Mouse (Mus musculus): ENCODE data around the gene Actl6b. TPM values are rescaled to one million over a fixed set of nuclear protein-coding genes. Genes with fewer than 3 reads are reported as not detected.

The Actl6b gene
- not detected for polyA plus RNA-seq (2014; fragmentation: Illumina TruSeq; extraction: RNeasy Lipid Tissue Mini Kit (QIAGEN cat#74804); ENCODE audit: low read depth, low replicate concordance)

DNA sequence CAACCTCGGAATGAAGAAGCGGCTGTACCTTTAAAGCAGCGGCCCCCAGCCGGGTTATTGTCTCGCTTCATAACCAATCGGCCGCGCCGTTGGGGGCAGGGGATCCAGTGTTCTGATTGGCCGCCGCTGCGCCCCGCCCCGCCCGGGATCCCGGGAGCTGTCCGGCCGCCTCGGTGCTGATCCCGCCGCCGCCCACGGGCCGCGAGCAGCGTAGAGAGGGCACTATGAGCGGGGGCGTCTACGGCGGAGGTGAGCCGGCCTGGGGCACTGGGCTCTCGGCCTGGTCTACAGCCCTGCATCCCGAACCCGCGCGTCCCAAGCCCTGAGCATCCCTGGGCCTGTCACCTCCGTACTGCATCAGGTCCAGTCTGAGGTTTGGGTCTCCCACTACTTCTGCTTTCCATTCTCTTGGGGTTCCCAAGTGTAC lies at the start of gene Actl6b:
TSS of gene Actl6b (plus strand) at position 107 of the 427 bp plus-strand sequence.

GRCm38 (mm10) chr5:137518436-137518835 lies 34.9 kb upstream of the Actl6b start, which contains the start of gene Gigyf1:
Gene Gigyf1 (plus strand): TSS chr5:137518548.

GRCm38 (mm10) chr5:137533117-137533827 lies 20.0 kb upstream of the Actl6b start, which contains the start of the genes Epo and Gnb2:
Gene Epo (minus strand): TSS chr5:137533242.
Gene Gnb2 (minus strand): TSS chr5:137533510.

DNA sequence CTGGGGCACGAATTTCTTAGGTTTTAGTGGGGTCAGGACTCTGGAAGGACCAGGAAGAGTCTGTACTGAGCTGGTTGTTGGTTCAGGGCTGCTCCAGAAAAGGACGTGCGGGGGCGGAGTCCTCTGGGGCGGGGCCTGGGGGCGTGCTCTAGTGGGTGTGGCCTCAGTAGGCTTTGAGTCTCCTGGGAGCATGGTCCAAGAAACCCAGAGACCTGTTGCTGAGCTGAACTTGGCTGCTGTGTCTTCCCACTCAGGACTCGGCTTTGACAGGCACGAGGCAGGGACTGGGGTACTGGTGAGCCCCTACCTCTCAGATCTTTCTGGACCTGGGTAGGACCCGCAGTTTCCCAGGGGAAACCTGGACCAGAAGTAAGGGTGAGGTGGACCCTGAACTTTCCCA lies 16.3 kb downstream of the Actl6b start, which contains the start of gene Tfr2:
TSS of gene Tfr2 (plus strand) at position 176 of the 400 bp plus-strand sequence.

DNA sequence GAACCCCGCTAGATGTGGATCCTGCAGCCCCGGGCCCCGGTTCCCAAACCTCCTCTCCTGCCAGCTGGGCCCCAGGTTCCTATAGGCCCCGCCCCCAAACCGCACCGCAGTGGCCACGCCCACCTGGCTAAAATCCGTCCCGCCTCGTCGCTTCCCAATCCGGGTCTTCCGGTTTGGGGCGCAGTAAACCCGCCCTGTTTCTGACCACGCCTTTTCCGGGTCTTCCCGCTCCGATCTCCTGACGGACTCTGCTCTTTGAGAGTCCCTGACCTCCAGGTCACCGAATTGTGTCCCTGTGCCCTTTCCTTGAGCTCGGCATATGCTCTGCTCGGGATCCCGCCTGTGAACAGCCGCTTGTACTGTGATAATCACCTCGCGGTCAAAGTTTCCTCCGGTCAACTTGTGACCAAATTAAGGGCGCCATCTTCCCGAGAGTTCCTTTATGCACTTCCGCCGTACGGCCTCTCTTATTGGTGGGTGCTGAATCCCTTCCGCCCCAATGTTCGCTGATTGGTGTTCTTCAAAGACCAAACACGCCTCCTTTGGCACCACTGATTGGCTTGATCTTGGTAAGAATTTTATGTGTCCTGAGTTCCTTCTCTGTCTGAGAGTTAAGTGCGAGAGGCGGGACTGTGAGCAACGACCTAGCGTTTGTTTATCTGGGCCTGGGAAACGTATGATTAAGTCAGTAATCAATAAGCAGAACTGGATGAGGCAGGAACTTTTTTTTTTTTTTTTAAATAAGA lies 47.5 kb downstream of the Actl6b start, which contains the start of gene Mospd3:
TSS of gene Mospd3 (minus strand) at position 440 of the 746 bp plus-strand sequence.

DNA sequence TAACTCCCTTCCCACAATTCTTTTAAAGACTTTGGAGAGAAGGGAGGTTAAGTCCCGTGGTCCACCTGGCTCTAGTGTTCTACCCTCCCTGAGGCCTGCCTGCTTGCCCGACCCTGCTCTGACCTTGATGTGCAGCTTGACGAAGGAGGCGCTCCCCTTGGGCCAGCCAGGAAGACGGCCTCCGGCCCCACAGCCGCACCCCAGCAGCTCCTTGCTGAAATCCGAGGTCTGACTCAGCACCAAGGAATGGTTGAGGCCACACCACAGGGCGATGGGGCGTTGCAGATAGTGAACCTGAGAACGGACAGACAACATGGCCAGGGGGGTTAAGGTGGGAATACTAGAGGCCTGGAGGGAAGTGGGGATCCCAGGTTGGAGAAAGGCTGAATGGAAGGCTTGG lies 60.2 kb downstream of the Actl6b start, which contains the start of gene Pcolce:
TSS of gene Pcolce (minus strand) at position 235 of the 400 bp plus-strand sequence.

Other genes with a start within 250 kb of the Actl6b start
- 30.8 TPM for gene Srrt, start 245.8 kb upstream of the Actl6b start, polyA plus RNA-seq (2014; fragmentation: Illumina TruSeq; extraction: RNeasy Lipid Tissue Mini Kit (QIAGEN cat#74804); ENCODE audit: low read depth, low replicate concordance)
- gene Trip6, start 239.1 kb upstream of the Actl6b start, polyA plus RNA-seq (2014; fragmentation: Illumina TruSeq; extraction: RNeasy Lipid Tissue Mini Kit (QIAGEN cat#74804); ENCODE audit: low read depth, low replicate concordance): not detected
- 2.0 TPM for gene Slc12a9, start 219.9 kb upstream of the Actl6b start, polyA plus RNA-seq (2014; fragmentation: Illumina TruSeq; extraction: RNeasy Lipid Tissue Mini Kit (QIAGEN cat#74804); ENCODE audit: low read depth, low replicate concordance)
- 8.0 TPM for gene Ephb4, start 203.4 kb upstream of the Actl6b start, polyA plus RNA-seq (2014; fragmentation: Illumina TruSeq; extraction: RNeasy Lipid Tissue Mini Kit (QIAGEN cat#74804); ENCODE audit: low read depth, low replicate concordance)
- gene Zan, start 76.5 kb upstream of the Actl6b start, polyA plus RNA-seq (2014; fragmentation: Illumina TruSeq; extraction: RNeasy Lipid Tissue Mini Kit (QIAGEN cat#74804); ENCODE audit: low read depth, low replicate concordance): 10.9 TPM
- not detected for gene Pop7, start 51.0 kb upstream of the Actl6b start, polyA plus RNA-seq (2014; fragmentation: Illumina TruSeq; extraction: RNeasy Lipid Tissue Mini Kit (QIAGEN cat#74804); ENCODE audit: low read depth, low replicate concordance)
- 2.5 TPM for gene Gigyf1, start 35.0 kb upstream of the Actl6b start, polyA plus RNA-seq (2014; fragmentation: Illumina TruSeq; extraction: RNeasy Lipid Tissue Mini Kit (QIAGEN cat#74804); ENCODE audit: low read depth, low replicate concordance)
- gene Epo, start 20.3 kb upstream of the Actl6b start, polyA plus RNA-seq (2014; fragmentation: Illumina TruSeq; extraction: RNeasy Lipid Tissue Mini Kit (QIAGEN cat#74804); ENCODE audit: low read depth, low replicate concordance): not detected
- gene Gnb2, start 20.0 kb upstream of the Actl6b start, polyA plus RNA-seq (2014; fragmentation: Illumina TruSeq; extraction: RNeasy Lipid Tissue Mini Kit (QIAGEN cat#74804); ENCODE audit: low read depth, low replicate concordance): 2.5 TPM
- gene Tfr2, start 16.3 kb downstream of the Actl6b start, polyA plus RNA-seq (2014; fragmentation: Illumina TruSeq; extraction: RNeasy Lipid Tissue Mini Kit (QIAGEN cat#74804); ENCODE audit: low read depth, low replicate concordance): not detected
- gene Mospd3, start 47.5 kb downstream of the Actl6b start, polyA plus RNA-seq (2014; fragmentation: Illumina TruSeq; extraction: RNeasy Lipid Tissue Mini Kit (QIAGEN cat#74804); ENCODE audit: low read depth, low replicate concordance): not detected
- gene Pcolce, start 60.3 kb downstream of the Actl6b start, polyA plus RNA-seq (2014; fragmentation: Illumina TruSeq; extraction: RNeasy Lipid Tissue Mini Kit (QIAGEN cat#74804); ENCODE audit: low read depth, low replicate concordance): 5.8 TPM
- not detected for gene Fbxo24, start 75.5 kb downstream of the Actl6b start, polyA plus RNA-seq (2014; fragmentation: Illumina TruSeq; extraction: RNeasy Lipid Tissue Mini Kit (QIAGEN cat#74804); ENCODE audit: low read depth, low replicate concordance)
- 0.85 TPM for gene Lrch4, start 75.6 kb downstream of the Actl6b start, polyA plus RNA-seq (2014; fragmentation: Illumina TruSeq; extraction: RNeasy Lipid Tissue Mini Kit (QIAGEN cat#74804); ENCODE audit: low read depth, low replicate concordance)
- gene Gm20605, start 75.7 kb downstream of the Actl6b start, polyA plus RNA-seq (2014; fragmentation: Illumina TruSeq; extraction: RNeasy Lipid Tissue Mini Kit (QIAGEN cat#74804); ENCODE audit: low read depth, low replicate concordance): not detected
- 1.6 TPM for gene Sap25, start 87.8 kb downstream of the Actl6b start, polyA plus RNA-seq (2014; fragmentation: Illumina TruSeq; extraction: RNeasy Lipid Tissue Mini Kit (QIAGEN cat#74804); ENCODE audit: low read depth, low replicate concordance)
- not detected for gene Irs3, start 92.2 kb downstream of the Actl6b start, polyA plus RNA-seq (2014; fragmentation: Illumina TruSeq; extraction: RNeasy Lipid Tissue Mini Kit (QIAGEN cat#74804); ENCODE audit: low read depth, low replicate concordance)
- gene Agfg2, start 131.2 kb downstream of the Actl6b start, polyA plus RNA-seq (2014; fragmentation: Illumina TruSeq; extraction: RNeasy Lipid Tissue Mini Kit (QIAGEN cat#74804); ENCODE audit: low read depth, low replicate concordance): 11.5 TPM
- 0.47 TPM for gene Nyap1, start 188.1 kb downstream of the Actl6b start, polyA plus RNA-seq (2014; fragmentation: Illumina TruSeq; extraction: RNeasy Lipid Tissue Mini Kit (QIAGEN cat#74804); ENCODE audit: low read depth, low replicate concordance)
- 6.2 TPM for gene Tsc22d4, start 192.2 kb downstream of the Actl6b start, polyA plus RNA-seq (2014; fragmentation: Illumina TruSeq; extraction: RNeasy Lipid Tissue Mini Kit (QIAGEN cat#74804); ENCODE audit: low read depth, low replicate concordance)
- 4.4 TPM for gene Ppp1r35, start 225.3 kb downstream of the Actl6b start, polyA plus RNA-seq (2014; fragmentation: Illumina TruSeq; extraction: RNeasy Lipid Tissue Mini Kit (QIAGEN cat#74804); ENCODE audit: low read depth, low replicate concordance)
- gene Mepce, start 234.1 kb downstream of the Actl6b start, polyA plus RNA-seq (2014; fragmentation: Illumina TruSeq; extraction: RNeasy Lipid Tissue Mini Kit (QIAGEN cat#74804); ENCODE audit: low read depth, low replicate concordance): 6.9 TPM
- 5.9 TPM for gene Zcwpw1, start 234.3 kb downstream of the Actl6b start, polyA plus RNA-seq (2014; fragmentation: Illumina TruSeq; extraction: RNeasy Lipid Tissue Mini Kit (QIAGEN cat#74804); ENCODE audit: low read depth, low replicate concordance)